Mouse (Mus musculus): Measurements from ENCODE around the gene Ppp4r1. TPM values are rescaled to one million over a fixed set of nuclear protein-coding genes. Genes with fewer than 3 reads are reported as not detected.

Ppp4r1 gene
- polyA plus RNA-seq, 1 experiment from 2014 or later, result 47.3 TPM

DNA sequence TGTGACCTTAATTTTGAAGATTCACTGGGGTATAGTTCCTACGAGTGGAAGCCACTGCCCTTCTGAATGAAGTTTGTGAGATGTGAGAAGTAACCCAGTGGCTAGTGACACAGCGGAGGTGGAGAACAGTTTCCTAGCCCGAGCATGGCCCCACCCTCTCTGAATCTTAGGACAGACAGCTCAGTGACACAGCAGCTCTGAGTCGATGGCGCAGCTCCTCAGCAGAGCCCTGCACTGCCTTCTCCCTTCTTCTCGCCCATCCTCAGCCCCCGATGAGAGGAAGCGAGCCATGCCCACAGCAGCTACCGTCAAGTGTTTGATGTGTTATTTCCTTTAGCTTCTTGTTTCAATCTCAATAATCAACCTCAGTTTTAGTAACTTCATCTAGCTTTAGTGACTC is 43.9 kb downstream of the Ppp4r1 start:
- no peak overlapping the region for H3K4me2 ChIP-seq
- H3K4me3 ChIP-seq, result no peak overlapping the region
- ATAC-seq (ENCODE audit: low FRiP score), result no peak
- peaks cover 61% of the 10 kb centered on the region for H3K36me3 ChIP-seq
- 71% methylated on average over 9 of the region's 9 CpGs for WGBS
- H3K9ac ChIP-seq, result no peak overlapping the region
- no peaks in the 10 kb centered on the region for H3K9me3 ChIP-seq
- no peak overlapping the region for H3K27ac ChIP-seq
- H3K27me3 ChIP-seq, result no peaks in the 10 kb centered on the region
- H3K4me1 ChIP-seq (replicated peaks), result peaks cover 11% of the 10 kb centered on the region

DNA sequence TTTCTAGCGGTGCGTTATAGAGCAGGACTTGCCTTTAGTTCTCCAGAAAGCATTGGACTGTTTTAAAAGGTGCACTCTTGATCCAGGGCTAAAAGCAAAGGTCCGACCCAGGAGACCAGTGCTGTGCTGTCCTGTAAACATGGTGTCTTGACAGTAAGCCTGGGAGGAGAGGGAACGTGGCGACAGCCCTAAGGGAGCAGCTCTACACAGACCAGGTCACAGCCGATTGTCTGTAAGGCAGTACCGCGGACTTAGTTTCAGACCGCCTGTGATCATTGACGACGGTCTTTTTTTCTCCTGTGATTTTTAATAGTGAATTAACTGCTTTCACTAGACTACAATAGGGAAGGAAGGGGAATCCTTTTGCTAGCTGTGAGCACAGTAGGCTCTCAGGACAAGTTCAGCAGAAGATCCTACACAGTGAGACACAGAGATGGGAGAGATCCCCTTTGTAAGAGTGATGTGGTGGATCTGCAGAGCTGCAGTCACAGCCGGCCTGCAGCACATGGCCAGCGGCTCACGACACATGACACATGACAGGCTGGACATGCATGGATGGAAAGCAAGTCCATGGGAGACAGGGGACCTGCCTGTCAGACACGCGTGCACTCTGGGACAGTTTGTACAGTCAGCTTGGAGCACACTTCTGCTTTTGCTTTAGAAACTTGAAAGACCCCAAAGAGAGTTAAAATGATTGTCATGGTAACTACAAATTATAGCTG is 44.9 kb downstream of the Ppp4r1 start:
- H3K4me2 ChIP-seq, result no peak overlapping the region
- H3K9ac ChIP-seq, result 0 out of 2 replicates have a peak overlapping the region, but pooled peaks have one; percentile 24
- peak overlapping the region; percentile 52; the same call in 1 of the 2 replicates for H3K27ac ChIP-seq
- H3K36me3 ChIP-seq, result peaks cover 62% of the 10 kb centered on the region
- H3K27me3 ChIP-seq, result no peaks in the 10 kb centered on the region
- ATAC-seq (ENCODE audit: low FRiP score), result no peak
- 63% methylated on average over 16 of the region's 16 CpGs for WGBS
- H3K9me3 ChIP-seq, result no peaks in the 10 kb centered on the region
- H3K4me1 ChIP-seq (replicated peaks), result peaks cover 11% of the 10 kb centered on the region
- no peak overlapping the region for H3K4me3 ChIP-seq

DNA sequence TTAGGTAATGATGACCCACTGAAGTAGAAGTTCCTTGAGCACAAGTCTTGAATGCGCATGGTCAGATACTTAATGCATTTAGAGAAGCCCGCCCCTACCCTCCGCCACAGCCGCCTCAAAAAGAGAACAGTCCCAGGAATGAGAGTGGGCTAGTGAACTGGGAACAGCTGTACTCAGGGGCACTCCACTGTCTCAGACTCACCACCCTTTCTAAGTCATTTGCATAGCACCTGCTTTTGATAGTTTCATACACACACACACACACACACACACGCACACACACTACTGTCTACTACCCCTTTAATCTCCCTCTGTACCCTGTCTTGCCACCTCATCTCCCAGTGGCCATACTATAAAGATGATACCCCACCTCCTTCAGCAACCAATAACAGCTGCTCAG is 45.5 kb downstream of the Ppp4r1 start:
- H3K4me3 ChIP-seq, result no peak overlapping the region
- WGBS, result 95% methylated on average over 5 of the region's 5 CpGs
- no peaks in the 10 kb centered on the region for H3K9me3 ChIP-seq
- no peak overlapping the region for H3K4me2 ChIP-seq
- H3K4me1 ChIP-seq (replicated peaks), result peaks cover 11% of the 10 kb centered on the region
- no peak overlapping the region for H3K9ac ChIP-seq
- H3K27me3 ChIP-seq, result no peaks in the 10 kb centered on the region
- H3K27ac ChIP-seq, result no peak overlapping the region
- H3K36me3 ChIP-seq, result peaks cover 64% of the 10 kb centered on the region
- 0 out of 2 replicates have a peak, but pooled peaks have one; percentile 36 for ATAC-seq (ENCODE audit: low FRiP score)

DNA sequence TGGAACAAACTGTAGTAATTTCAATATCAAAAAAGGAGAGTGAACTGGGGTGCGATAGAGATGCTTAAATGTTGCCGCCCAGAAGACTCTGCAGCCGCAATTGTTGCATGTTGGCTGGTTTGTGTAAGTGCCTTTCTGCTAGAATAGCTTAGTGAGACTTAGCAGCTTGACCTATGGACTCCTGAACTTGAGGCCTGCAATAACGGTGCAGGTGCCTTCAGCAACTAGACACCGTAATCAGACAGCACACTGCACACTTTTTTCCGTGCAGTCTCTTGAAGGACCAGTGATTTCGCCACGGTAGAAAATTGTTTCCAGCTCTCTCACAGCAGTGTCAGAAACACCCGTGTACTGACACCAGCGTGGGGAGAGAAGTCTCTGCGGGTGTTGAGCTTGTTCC is 46.6 kb downstream of the Ppp4r1 start:
- Histone ChIP-seq H3K9me3 (no peaks in the 10 kb centered on the region), H3K4me3 (no peak overlapping the region), H3K4me2 (no peak overlapping the region), H3K9ac (no peak overlapping the region), H3K4me1 (replicated peaks) (peaks cover 11% of the 10 kb centered on the region), H3K36me3 (peaks cover 72% of the 10 kb centered on the region), H3K27ac (no peak overlapping the region), H3K27me3 (no peaks in the 10 kb centered on the region)
- no peak for ATAC-seq (ENCODE audit: low FRiP score)
- WGBS, result 92% methylated on average over 11 of the region's 11 CpGs

DNA sequence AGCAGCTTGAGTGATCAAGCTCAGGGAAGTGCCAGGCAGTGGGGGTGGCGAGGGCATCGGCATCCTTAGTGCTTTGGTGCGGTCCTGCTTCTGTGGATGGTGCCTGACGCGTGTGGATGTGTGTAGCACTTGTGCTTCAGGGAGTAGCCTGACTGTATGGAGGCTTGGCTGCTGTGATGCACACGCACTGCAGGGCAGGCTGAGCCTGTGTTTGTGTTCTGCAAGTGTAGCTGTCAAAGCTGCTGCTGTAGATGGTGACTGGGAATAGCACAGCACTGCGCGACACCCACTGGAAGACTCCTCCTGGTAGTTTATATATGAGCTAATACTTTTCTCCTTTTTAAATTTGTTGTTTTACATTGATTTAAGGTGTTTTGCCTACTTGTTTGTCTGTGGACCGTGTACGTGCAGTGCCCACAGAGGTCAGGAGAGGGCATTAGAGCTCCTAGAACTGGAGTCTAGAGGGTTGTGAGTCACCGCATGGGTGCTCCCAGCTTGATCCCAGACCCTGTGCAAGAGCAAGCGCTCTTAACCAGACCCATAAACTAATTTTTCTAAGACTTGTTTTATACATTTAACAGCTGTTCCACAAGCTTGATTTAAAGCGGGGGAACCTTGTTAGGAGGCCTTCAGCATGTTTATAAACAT is 48.0 kb downstream of the Ppp4r1 start:
- ATAC-seq (ENCODE audit: low FRiP score), result no peak
- H3K4me3 ChIP-seq, result no peak overlapping the region
- H3K27me3 ChIP-seq, result no peaks in the 10 kb centered on the region
- H3K36me3 ChIP-seq, result peaks cover 73% of the 10 kb centered on the region
- WGBS, result 95% methylated on average over 13 of the region's 13 CpGs
- H3K4me2 ChIP-seq, result no peak overlapping the region
- no peak overlapping the region for H3K9ac ChIP-seq
- H3K27ac ChIP-seq, result no peak overlapping the region
- H3K9me3 ChIP-seq, result no peaks in the 10 kb centered on the region
- H3K4me1 ChIP-seq (replicated peaks), result peaks cover 11% of the 10 kb centered on the region

DNA sequence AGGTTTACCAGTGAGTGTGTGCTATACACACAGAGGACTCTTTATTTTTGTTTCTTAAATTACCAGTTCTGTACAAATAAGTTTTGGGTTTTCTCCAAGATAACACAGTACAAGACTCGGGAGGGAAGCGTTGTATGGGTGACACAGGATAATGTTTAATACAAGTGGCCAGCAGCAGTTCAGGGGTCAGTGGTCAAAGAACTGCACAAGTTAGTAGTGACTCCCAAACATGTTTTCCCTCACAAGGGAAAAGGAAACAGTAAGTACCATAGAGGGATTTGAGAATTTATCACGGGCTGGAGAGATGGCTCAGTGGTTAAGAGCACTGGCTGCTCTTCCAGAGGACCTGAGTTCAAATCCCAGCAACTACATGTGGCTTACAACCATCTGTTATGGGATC is 51.5 kb downstream of the Ppp4r1 start:
- H3K4me1 ChIP-seq (replicated peaks), result no peaks in the 10 kb centered on the region; the same call in 1 of the 2 replicates
- ATAC-seq (ENCODE audit: low FRiP score), result no peak
- 93% methylated on average over 3 of the region's 3 CpGs for WGBS

DNA sequence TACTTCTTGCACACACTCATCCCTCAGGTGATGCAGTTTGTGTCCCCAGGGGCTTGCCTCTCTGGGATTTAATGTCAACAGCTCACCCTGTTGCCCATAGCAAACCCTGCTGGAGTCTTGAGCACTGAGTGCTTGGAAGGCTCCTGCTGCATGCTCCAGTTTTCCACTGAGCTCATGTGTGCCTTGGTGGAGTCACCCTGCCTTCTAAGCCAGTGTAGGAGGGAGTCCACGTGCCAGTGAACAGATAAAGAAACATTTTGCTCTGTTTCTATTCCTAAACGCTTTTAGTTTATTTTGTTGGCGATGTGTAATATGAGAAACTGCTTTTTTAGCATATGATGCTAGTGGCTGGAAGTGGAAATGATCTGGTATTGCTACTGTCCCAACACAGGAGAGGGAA is 54.4 kb downstream of the Ppp4r1 start:
- Histone ChIP-seq H3K27ac (no peak overlapping the region), H3K36me3 (peaks cover 91% of the 10 kb centered on the region), H3K9ac (no peak overlapping the region), H3K4me2 (no peak overlapping the region), H3K4me1 (replicated peaks) (no peaks in the 10 kb centered on the region), H3K27me3 (no peaks in the 10 kb centered on the region), H3K4me3 (no peak overlapping the region), H3K9me3 (no peaks in the 10 kb centered on the region)
- WGBS, result 97% methylated on average over 3 of the region's 3 CpGs
- no peak for ATAC-seq (ENCODE audit: low FRiP score)

More for the DNA sequence above, 51.5 kb downstream of the Ppp4r1 start:
- no peak overlapping the region for H3K9ac ChIP-seq
- no peak overlapping the region for H3K4me2 ChIP-seq
- no peaks in the 10 kb centered on the region for H3K27me3 ChIP-seq
- H3K4me3 ChIP-seq, result no peak overlapping the region
- no peak overlapping the region for H3K27ac ChIP-seq
- peaks cover 92% of the 10 kb centered on the region for H3K36me3 ChIP-seq
- H3K9me3 ChIP-seq, result no peaks in the 10 kb centered on the region

DNA sequence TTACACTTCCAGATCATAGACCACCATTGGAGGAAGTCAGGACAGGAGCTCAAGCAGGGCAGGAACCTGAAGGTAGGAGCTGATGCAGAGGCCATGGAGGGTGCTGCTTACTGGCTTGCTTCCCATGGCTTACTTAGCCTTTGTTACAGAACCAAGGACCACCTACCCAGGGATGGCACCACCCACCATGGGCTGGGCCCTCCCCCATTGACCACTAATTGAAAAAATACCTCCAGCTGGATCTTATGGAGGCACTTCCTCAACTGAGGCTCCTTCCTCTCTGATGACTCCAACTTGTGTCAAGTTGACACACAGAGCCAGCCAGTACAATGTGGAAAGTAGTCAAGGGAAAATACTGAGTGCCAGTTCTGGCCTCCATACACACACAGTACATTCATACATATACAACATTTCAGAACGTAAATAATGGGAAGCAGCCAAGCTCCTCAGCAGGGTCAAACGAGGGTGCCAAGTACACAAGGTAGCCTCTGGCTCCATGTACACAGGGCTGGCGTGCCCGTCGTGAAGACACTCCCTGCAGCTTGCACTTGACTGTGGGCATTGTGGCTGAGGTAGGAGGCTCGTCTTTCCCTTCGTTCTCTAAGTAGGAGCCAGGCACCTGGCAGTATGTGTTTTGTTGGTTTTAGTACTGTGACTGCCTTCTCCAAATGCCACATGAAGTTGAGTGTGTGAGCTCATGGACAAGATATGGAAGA is 57.3 kb downstream of the Ppp4r1 start:
- H3K4me3 ChIP-seq, result no peak overlapping the region
- peaks cover 90% of the 10 kb centered on the region for H3K36me3 ChIP-seq
- 83% methylated on average over 7 of the region's 7 CpGs for whole genome bisulfite sequencing

DNA sequence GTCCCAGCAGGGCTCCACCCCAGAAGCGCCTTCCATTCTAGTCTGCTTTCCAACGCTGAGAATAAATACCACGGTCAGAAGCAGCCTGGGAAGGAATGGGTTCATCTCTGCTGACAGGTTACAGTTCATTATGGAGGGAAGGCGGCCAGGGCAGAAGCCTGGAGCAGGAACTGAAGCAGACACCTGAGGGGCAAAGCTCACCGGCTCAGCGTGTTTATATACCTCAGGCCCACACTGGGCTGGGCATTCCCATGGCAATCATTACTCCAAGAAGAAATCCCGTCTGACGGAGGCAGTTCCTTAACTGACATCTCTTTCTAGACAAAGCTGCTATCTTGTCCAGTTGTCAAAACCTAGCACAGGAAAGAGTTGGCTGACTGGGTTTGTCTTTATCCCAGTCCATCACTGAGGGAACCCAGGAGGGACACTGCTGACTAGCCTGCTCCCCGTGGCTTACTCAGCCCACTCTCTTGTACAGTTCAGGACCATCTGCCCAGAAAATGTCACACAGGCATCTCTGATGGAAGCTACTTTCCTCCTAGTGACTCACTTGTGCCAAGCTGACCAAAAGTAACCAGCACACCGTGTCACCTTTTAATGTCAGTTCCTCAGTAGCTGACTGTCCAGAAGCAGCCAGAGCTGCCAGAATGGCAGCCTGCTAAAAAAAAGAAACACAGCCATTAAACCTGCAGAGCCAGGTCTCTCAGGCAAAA is 60.5 kb downstream of the Ppp4r1 start:
- Histone ChIP-seq H3K27me3 (no peaks in the 10 kb centered on the region), H3K36me3 (peaks cover 75% of the 10 kb centered on the region), H3K4me3 (no peak overlapping the region), H3K9me3 (no peaks in the 10 kb centered on the region), H3K9ac (no peak overlapping the region), H3K4me1 (replicated peaks) (peaks cover 3% of the 10 kb centered on the region), H3K27ac (no peak overlapping the region), H3K4me2 (no peak overlapping the region)
- WGBS, result 88% methylated on average over 10 of the region's 10 CpGs
- ATAC-seq (ENCODE audit: low FRiP score), result no peak

More for the DNA sequence above, 57.3 kb downstream of the Ppp4r1 start:
- Histone ChIP-seq H3K27me3 (no peaks in the 10 kb centered on the region), H3K9me3 (no peaks in the 10 kb centered on the region), H3K4me1 (replicated peaks) (no peaks in the 10 kb centered on the region), H3K9ac (no peak overlapping the region), H3K4me2 (no peak overlapping the region), H3K27ac (no peak overlapping the region)
- no peak for ATAC-seq (ENCODE audit: low FRiP score)

DNA sequence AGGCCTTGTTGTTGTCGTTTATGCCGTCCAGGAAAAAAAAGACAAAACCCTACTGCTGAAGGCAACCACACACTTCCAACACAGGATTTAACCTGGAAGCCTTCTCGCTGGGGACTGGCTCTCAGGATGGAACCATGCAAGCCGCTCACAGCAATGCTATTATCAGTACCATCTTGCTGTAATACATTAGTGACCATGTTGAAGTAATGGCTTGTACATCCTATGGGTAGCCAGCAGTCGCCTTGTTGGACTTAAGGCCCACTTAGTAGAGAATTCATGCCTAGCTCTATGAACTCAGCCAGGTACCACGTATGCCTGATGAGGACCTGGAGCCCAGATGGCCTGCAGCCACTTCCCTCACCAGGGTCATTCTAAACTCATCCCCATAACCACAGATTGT is 63.0 kb downstream of the Ppp4r1 start:
- 92% methylated on average over 6 of the region's 6 CpGs for WGBS
- H3K36me3 ChIP-seq, result peaks cover 69% of the 10 kb centered on the region

DNA sequence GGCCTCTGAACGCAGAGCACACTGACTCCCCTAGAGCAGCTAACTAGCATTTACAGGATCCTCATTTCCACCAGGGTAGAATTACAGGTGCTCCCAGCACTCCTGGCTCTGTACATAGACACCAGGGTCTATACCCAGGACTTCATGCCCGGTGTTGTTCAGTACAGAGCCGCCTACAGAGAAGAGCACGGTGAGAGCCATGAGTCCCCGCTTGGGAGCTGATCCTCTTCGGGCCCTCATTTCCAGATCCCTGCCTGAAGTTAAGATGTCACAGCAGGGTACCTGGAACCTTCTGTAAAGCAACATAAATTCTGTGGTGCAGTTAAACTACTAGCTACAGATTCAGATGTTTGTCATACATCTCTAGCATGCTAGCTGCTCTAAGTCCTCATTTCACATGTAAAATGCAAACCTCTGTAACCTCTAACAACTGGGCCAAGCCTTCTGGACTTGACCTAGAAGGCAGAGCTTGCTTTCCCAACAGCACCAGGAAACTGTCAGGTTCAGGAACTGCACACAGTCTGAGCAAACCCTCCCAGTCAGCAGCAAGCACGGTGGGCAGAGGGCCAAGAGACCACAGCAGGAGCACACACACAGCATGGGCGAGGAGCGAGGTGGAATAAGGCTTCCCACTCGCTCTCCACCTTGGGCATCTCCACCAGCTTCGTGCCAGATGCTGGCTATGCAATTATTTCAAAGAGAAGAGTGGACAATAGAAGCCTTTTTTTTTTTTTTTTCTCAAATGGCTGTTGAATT is 65.5 kb downstream of the Ppp4r1 start:
- H3K36me3 ChIP-seq, result peaks cover 70% of the 10 kb centered on the region
- no peak overlapping the region for H3K4me2 ChIP-seq
- WGBS, result 72% methylated on average over 11 of the region's 11 CpGs
- H3K4me3 ChIP-seq, result no peak overlapping the region
- peak overlapping the region; percentile 3; the same call in 1 of the 2 replicates for H3K27ac ChIP-seq
- H3K9ac ChIP-seq, result 0 out of 2 replicates have a peak overlapping the region, but pooled peaks have one; percentile 3
- no peak for ATAC-seq (ENCODE audit: low FRiP score)
- H3K9me3 ChIP-seq, result no peaks in the 10 kb centered on the region
- H3K4me1 ChIP-seq (replicated peaks), result peaks cover 10% of the 10 kb centered on the region
- no peaks in the 10 kb centered on the region for H3K27me3 ChIP-seq

More for the DNA sequence above, 63.0 kb downstream of the Ppp4r1 start:
- Histone ChIP-seq H3K4me2 (no peak overlapping the region), H3K27me3 (no peaks in the 10 kb centered on the region), H3K4me1 (replicated peaks) (peaks cover 10% of the 10 kb centered on the region), H3K27ac (peak overlapping the region; percentile 6; the same call in 1 of the 2 replicates), H3K9ac (no peak overlapping the region), H3K4me3 (no peak overlapping the region), H3K9me3 (no peaks in the 10 kb centered on the region)
- no peak for ATAC-seq (ENCODE audit: low FRiP score)
